Mouse (Mus musculus) heart, adult 2 months (tissue): ENCODE data around the gene Tacr1. TPM values are rescaled to one million over a fixed set of nuclear protein-coding genes. Genes with fewer than 3 reads are reported as not detected.

Source experiments
- DNase-seq, 2 experiments: peaks; one replicate each; pipeline ENCODE4 v3.0.0; 2021
- H3K27ac ChIP-seq: fragments of 200-600 bp; 2 replicates; pipeline ENCODE4 v1.8.1; 2022
- H3K27me3 ChIP-seq: fragments of 200-500 bp; 2 replicates; pipeline ENCODE4 v1.6.1; 2012; ENCODE audit warnings: mild to moderate bottlenecking, low read length, inconsistent platforms, mixed read lengths; ENCODE audit not compliant: control insufficient read depth, insufficient read depth
- H3K36me3 ChIP-seq: fragments of 200-500 bp; 2 replicates; pipeline ENCODE4 v1.6.1; 2012; ENCODE audit warnings: low read length, inconsistent platforms; ENCODE audit not compliant: control insufficient read depth, insufficient read depth
- H3K4me1 ChIP-seq: fragments of 200-500 bp; 2 replicates; pipeline ENCODE4 v1.6.1; 2011; ENCODE audit warnings: low read length; ENCODE audit not compliant: control insufficient read depth, insufficient read depth
- H3K4me3 ChIP-seq: fragments of 200-600 bp; 2 replicates; pipeline ENCODE4 v1.8.1; 2022
- H3K79me2 ChIP-seq: fragments of 200-500 bp; replicated peaks from 2 replicates; pipeline ENCODE4 v1.6.1; 2012; ENCODE audit warnings: mild to moderate bottlenecking, inconsistent platforms, low read length, moderate library complexity, mixed read lengths; ENCODE audit not compliant: control insufficient read depth, insufficient read depth
- H3K9ac ChIP-seq: fragments of 200-500 bp; 2 replicates; pipeline ENCODE4 v1.6.1; 2012; ENCODE audit warnings: low read depth, mild to moderate bottlenecking, control low read depth, inconsistent platforms, low read length, mixed read lengths
- CTCF ChIP-seq: fragments of 200-600 bp; IDR thresholded peaks from 2 replicates; pipeline ENCODE4 v1.8.1; 2022; ENCODE audit warnings: antibody characterized with exemption, mild to moderate bottlenecking, moderate library complexity
- EP300 ChIP-seq: fragments of 200-500 bp; IDR thresholded peaks from 2 replicates; pipeline ENCODE4 v1.6.1; 2011; ENCODE audit warnings: low read depth, low read length, control low read depth; ENCODE audit not compliant: insufficient read depth
- POLR2A ChIP-seq: fragments of 200-500 bp; IDR thresholded peaks from 2 replicates; pipeline ENCODE4 v1.6.1; 2011; ENCODE audit warnings: mild to moderate bottlenecking, low read depth, low read length, control low read depth; ENCODE audit not compliant: insufficient read depth
- WGBS: fragments of 180-500 bp; shearing (Covaris S2); methylation state at CpG from one replicate; pipeline ENCODE4 v1.1.7; 2018; 5-methylcytosine and 5-hydroxymethylcytosine counted together
- intact Hi-C: fragments of 180-260 bp; cut with DNase I; formaldehyde crosslinking; loops from one replicate; pipeline ENCODE4 v1.15.1; 2025
- polyA plus RNA-seq: library from polyadenylated mRNA; depleted of rRNA; stranded (reverse); fragments of >200 nt; gene quantifications from 2 replicates; pipeline ENCODE4 v1.2.3, GENCODE M21; 2012
- total RNA-seq, 2 experiments: library from RNA; stranded (reverse); gene quantifications; 2 replicates each; pipeline ENCODE4 v1.2.3; 2021

The Tacr1 gene
- total and polyA plus RNA-seq, 3 experiments, result 0.14 TPM; not detected in 2

- H3K4me1 ChIP-seq, result no peaks in the 10 kb centered on the region
- no peaks in the 10 kb centered on the region for H3K27me3 ChIP-seq
- no peak for DNase-seq
- no peaks in the 10 kb centered on the region for H3K79me2 ChIP-seq
- no peak for TF ChIP-seq EP300
- TF ChIP-seq POLR2A, result no peak
- no peak for TF ChIP-seq CTCF
- WGBS, result 67% methylated on average over 3 of the region's 3 CpGs
- intact Hi-C loops, result no loop called here
- no peaks in the 10 kb centered on the region for H3K36me3 ChIP-seq
- no peak overlapping the region for H3K4me3 ChIP-seq
- no peak overlapping the region for H3K9ac ChIP-seq
- no peak overlapping the region for H3K27ac ChIP-seq
These were observed 117.5 kb downstream of the Tacr1 start for GRCm38 (mm10) chr6:82519626-82520025.

GRCm38 (mm10) chr6:82522567-82522966 is 120.4 kb downstream of the Tacr1 start:
- intact Hi-C loops, result no loop called here
- Histone ChIP-seq H3K4me3 (no peak overlapping the region), H3K9ac (no peak overlapping the region), H3K27ac (no peak overlapping the region), H3K4me1 (no peaks in the 10 kb centered on the region), H3K79me2 (no peaks in the 10 kb centered on the region), H3K27me3 (no peaks in the 10 kb centered on the region), H3K36me3 (no peaks in the 10 kb centered on the region)
- TF ChIP-seq CTCF (no peak), EP300 (no peak), POLR2A (no peak)
- WGBS, result 72% methylated on average over 5 of the region's 5 CpGs
- no peak for DNase-seq

- no peak overlapping the region for H3K9ac ChIP-seq
- TF ChIP-seq CTCF (no peak), EP300 (no peak), POLR2A (no peak)
- no peak overlapping the region for H3K4me3 ChIP-seq
- 47% methylated on average over 3 of the region's 3 CpGs for WGBS
- no peak for DNase-seq
- H3K27me3 ChIP-seq, result no peaks in the 10 kb centered on the region
- intact Hi-C loops, result no loop called here
- H3K4me1 ChIP-seq, result no peaks in the 10 kb centered on the region; the same call in 1 of the 2 replicates
- H3K36me3 ChIP-seq, result no peaks in the 10 kb centered on the region
- H3K27ac ChIP-seq, result no peak overlapping the region
- no peaks in the 10 kb centered on the region for H3K79me2 ChIP-seq
These were observed 123.2 kb downstream of the Tacr1 start for GRCm38 (mm10) chr6:82525107-82525867.

- intact Hi-C loops, result no loop called here
- Histone ChIP-seq H3K4me1 (no peaks in the 10 kb centered on the region; the same call in 1 of the 2 replicates), H3K9ac (no peak overlapping the region), H3K27me3 (no peaks in the 10 kb centered on the region), H3K79me2 (no peaks in the 10 kb centered on the region), H3K36me3 (no peaks in the 10 kb centered on the region), H3K4me3 (no peak overlapping the region), H3K27ac (no peak overlapping the region)
- DNase-seq, result no peak
- TF ChIP-seq POLR2A (no peak), EP300 (no peak), CTCF (no peak)
- 32% methylated on average over 2 of the region's 2 CpGs for WGBS
These were observed 126.5 kb downstream of the Tacr1 start for GRCm38 (mm10) chr6:82528631-82529030.

GRCm38 (mm10) chr6:82536641-82537040 is 134.5 kb downstream of the Tacr1 start:
- no peaks in the 10 kb centered on the region for H3K36me3 ChIP-seq
- intact Hi-C loops, result no loop called here
- H3K27me3 ChIP-seq, result no peaks in the 10 kb centered on the region
- H3K27ac ChIP-seq, result no peak overlapping the region
- no peak overlapping the region for H3K9ac ChIP-seq
- H3K79me2 ChIP-seq, result no peaks in the 10 kb centered on the region
- H3K4me3 ChIP-seq, result no peak overlapping the region
- no peak for DNase-seq
- WGBS, result 50% methylated on average over 8 of the region's 8 CpGs
- no peaks in the 10 kb centered on the region for H3K4me1 ChIP-seq
- TF ChIP-seq CTCF (no peak), POLR2A (no peak), EP300 (no peak)

GRCm38 (mm10) chr6:82549270-82549669 is 147.1 kb downstream of the Tacr1 start:
- 0 out of 2 replicates have a peak, but pooled peaks have one; percentile 10 for TF ChIP-seq CTCF
- TF ChIP-seq EP300, result no peak
- no peak for TF ChIP-seq POLR2A
- intact Hi-C loops, result no loop called here
- Histone ChIP-seq H3K4me1 (no peaks in the 10 kb centered on the region), H3K4me3 (no peak overlapping the region), H3K36me3 (no peaks in the 10 kb centered on the region), H3K27ac (no peak overlapping the region), H3K79me2 (no peaks in the 10 kb centered on the region), H3K27me3 (no peaks in the 10 kb centered on the region), H3K9ac (no peak overlapping the region)
- DNase-seq, result no peak
- WGBS, result 63% methylated on average over 3 of the region's 3 CpGs
